Mouse (Mus musculus): ENCODE measurements at regions not wholly inside any gene's neighbourhood (a gene's known extent, or its start where the extent isn't known, plus 50 kb on each side); places are given as distances from the start of the nearest gene placed in this dataset.

DNA sequence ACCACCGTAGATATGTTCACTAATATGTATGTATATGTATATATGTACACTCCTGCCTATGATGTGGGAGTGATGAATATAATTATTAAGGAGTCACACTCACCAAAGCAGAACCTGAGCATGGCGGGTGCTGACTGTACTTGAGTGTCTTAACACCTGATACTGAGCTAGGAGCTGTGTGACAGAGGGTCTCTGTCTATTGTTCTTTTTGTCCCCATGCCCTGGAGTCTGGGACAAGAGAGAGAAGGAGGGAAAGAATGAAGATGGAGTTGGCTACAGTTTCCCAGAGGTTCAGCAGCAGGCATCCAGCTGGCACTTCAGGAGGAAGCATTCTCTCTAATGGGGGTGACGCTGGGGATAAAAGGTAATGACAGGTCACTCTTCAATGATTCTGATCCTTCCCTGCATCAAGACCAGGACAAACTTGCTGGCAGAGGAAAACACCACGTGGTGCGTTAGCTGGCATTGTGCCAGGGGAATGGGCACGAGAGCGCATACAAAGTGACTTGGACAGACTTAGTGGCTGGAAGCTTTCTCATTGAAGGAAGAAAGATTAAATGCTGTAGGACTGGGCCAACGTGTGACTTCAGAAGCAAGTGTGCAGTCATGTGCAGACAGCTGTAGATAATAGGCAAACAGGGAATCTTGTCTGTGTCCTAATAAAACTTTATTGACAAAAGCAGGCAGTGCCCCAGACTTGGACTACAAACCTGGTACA lies 141.8 kb upstream of the Mycn start:
- no peak for TF ChIP-seq POLR2A (IDR thresholded peaks at IDR 0.05; ENCODE audit: control insufficient read depth, extremely low read depth, insufficient read depth, low read length, poor library complexity)
- no peak for TF ChIP-seq CTCF (IDR thresholded peaks at IDR 0.05; ENCODE audit: borderline replicate concordance, control insufficient read depth, extremely low read depth, insufficient read depth, low read length, poor library complexity)
- H3K4me1 ChIP-seq (replicated peaks; ENCODE audit: control insufficient read depth, insufficient read depth, low read length) = no peaks in the 10 kb centered on the region
- no peak for DNase-seq
- H3K27me3 ChIP-seq (ENCODE audit: control insufficient read depth, insufficient read depth, low read length) = no peaks in the 10 kb centered on the region
- no peak overlapping the region for H3K4me3 ChIP-seq (ENCODE audit: control insufficient read depth, insufficient read depth, low read length)
- H3K27ac ChIP-seq (ENCODE audit: control insufficient read depth, insufficient read depth, low read length) = no peak overlapping the region
- H3K36me3 ChIP-seq (ENCODE audit: control insufficient read depth, insufficient read depth, low read length) = no peaks in the 10 kb centered on the region
- 76% methylated on average over 8 of the region's 8 CpGs for whole genome bisulfite sequencing

- DNase-seq = no peak
- no peak overlapping the region for H3K27ac ChIP-seq (ENCODE audit: control insufficient read depth, insufficient read depth, low read length)
- H3K36me3 ChIP-seq (ENCODE audit: control insufficient read depth, insufficient read depth, low read length) = no peaks in the 10 kb centered on the region
- H3K4me3 ChIP-seq (ENCODE audit: control insufficient read depth, insufficient read depth, low read length) = no peak overlapping the region
- H3K27me3 ChIP-seq (ENCODE audit: control insufficient read depth, insufficient read depth, low read length) = no peaks in the 10 kb centered on the region
- 94% methylated on average over 5 of the region's 5 CpGs for WGBS
- no peaks in the 10 kb centered on the region for H3K4me1 ChIP-seq (replicated peaks; ENCODE audit: control insufficient read depth, insufficient read depth, low read length)
- TF ChIP-seq CTCF (IDR thresholded peaks at IDR 0.05; ENCODE audit: borderline replicate concordance, control insufficient read depth, extremely low read depth, insufficient read depth, low read length, poor library complexity) = no peak
Observed at GRCm38 (mm10) chr12:13080791-13081190, 139.1 kb upstream of the Mycn start.

DNA sequence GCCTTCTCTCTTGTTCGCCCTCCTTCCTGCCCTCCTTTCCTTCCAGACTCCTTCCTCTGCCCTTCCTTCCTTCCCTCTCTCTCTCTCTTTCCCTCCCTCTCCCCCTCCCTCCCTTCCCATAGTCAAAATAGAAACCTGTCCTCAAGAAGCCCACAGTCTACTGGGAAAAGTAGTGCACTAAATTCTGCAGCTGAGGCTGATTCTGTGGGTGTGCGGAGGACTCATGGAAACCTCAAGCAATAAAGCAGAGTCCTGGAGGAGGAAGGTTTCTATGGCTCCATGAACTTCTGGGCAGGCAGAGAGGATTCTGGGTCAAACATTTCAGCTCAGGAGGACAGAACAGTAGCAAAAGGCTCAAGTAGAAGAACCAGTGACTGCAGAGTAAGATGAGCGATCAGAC lies 138.1 kb upstream of the Mycn start:
- no peak for TF ChIP-seq CTCF (IDR thresholded peaks at IDR 0.05; ENCODE audit: borderline replicate concordance, control insufficient read depth, extremely low read depth, insufficient read depth, low read length, poor library complexity)
- TF ChIP-seq POLR2A (IDR thresholded peaks at IDR 0.05; ENCODE audit: control insufficient read depth, extremely low read depth, insufficient read depth, low read length, poor library complexity) = no peak
- no peak overlapping the region for H3K27ac ChIP-seq (ENCODE audit: control insufficient read depth, insufficient read depth, low read length)
- H3K4me3 ChIP-seq (ENCODE audit: control insufficient read depth, insufficient read depth, low read length) = no peak overlapping the region
- H3K27me3 ChIP-seq (ENCODE audit: control insufficient read depth, insufficient read depth, low read length) = no peaks in the 10 kb centered on the region
- H3K4me1 ChIP-seq (replicated peaks; ENCODE audit: control insufficient read depth, insufficient read depth, low read length) = no peaks in the 10 kb centered on the region
- 96% methylated on average over 3 of the region's 3 CpGs for WGBS
- no peaks in the 10 kb centered on the region for H3K36me3 ChIP-seq (ENCODE audit: control insufficient read depth, insufficient read depth, low read length)
- no peak for DNase-seq

- 92% methylated on average over 4 of the region's 4 CpGs for WGBS
- no peak overlapping the region for H3K4me3 ChIP-seq (ENCODE audit: control insufficient read depth, insufficient read depth, low read length)
- H3K36me3 ChIP-seq (ENCODE audit: control insufficient read depth, insufficient read depth, low read length) = no peaks in the 10 kb centered on the region
- no peak for TF ChIP-seq CTCF (IDR thresholded peaks at IDR 0.05; ENCODE audit: borderline replicate concordance, control insufficient read depth, extremely low read depth, insufficient read depth, low read length, poor library complexity)
- TF ChIP-seq POLR2A (IDR thresholded peaks at IDR 0.05; ENCODE audit: control insufficient read depth, extremely low read depth, insufficient read depth, low read length, poor library complexity) = no peak
- H3K27ac ChIP-seq (ENCODE audit: control insufficient read depth, insufficient read depth, low read length) = no peak overlapping the region
- H3K27me3 ChIP-seq (ENCODE audit: control insufficient read depth, insufficient read depth, low read length) = no peaks in the 10 kb centered on the region
- no peaks in the 10 kb centered on the region for H3K4me1 ChIP-seq (replicated peaks; ENCODE audit: control insufficient read depth, insufficient read depth, low read length)
- no peak for DNase-seq
Observed at GRCm38 (mm10) chr12:13077689-13078088, 136.0 kb upstream of the Mycn start.

GRCm38 (mm10) chr12:13076699-13077287 lies 135.1 kb upstream of the Mycn start:
- no peak overlapping the region for H3K27ac ChIP-seq (ENCODE audit: control insufficient read depth, insufficient read depth, low read length)
- H3K4me1 ChIP-seq (replicated peaks; ENCODE audit: control insufficient read depth, insufficient read depth, low read length) = no peaks in the 10 kb centered on the region
- H3K36me3 ChIP-seq (ENCODE audit: control insufficient read depth, insufficient read depth, low read length) = no peaks in the 10 kb centered on the region
- no peaks in the 10 kb centered on the region for H3K27me3 ChIP-seq (ENCODE audit: control insufficient read depth, insufficient read depth, low read length)
- no peak overlapping the region for H3K4me3 ChIP-seq (ENCODE audit: control insufficient read depth, insufficient read depth, low read length)
- no peak for DNase-seq
- no peak for TF ChIP-seq POLR2A (IDR thresholded peaks at IDR 0.05; ENCODE audit: control insufficient read depth, extremely low read depth, insufficient read depth, low read length, poor library complexity)
- TF ChIP-seq CTCF (IDR thresholded peaks at IDR 0.05; ENCODE audit: borderline replicate concordance, control insufficient read depth, extremely low read depth, insufficient read depth, low read length, poor library complexity) = no peak
- 72% methylated on average over 3 of the region's 3 CpGs for WGBS

DNA sequence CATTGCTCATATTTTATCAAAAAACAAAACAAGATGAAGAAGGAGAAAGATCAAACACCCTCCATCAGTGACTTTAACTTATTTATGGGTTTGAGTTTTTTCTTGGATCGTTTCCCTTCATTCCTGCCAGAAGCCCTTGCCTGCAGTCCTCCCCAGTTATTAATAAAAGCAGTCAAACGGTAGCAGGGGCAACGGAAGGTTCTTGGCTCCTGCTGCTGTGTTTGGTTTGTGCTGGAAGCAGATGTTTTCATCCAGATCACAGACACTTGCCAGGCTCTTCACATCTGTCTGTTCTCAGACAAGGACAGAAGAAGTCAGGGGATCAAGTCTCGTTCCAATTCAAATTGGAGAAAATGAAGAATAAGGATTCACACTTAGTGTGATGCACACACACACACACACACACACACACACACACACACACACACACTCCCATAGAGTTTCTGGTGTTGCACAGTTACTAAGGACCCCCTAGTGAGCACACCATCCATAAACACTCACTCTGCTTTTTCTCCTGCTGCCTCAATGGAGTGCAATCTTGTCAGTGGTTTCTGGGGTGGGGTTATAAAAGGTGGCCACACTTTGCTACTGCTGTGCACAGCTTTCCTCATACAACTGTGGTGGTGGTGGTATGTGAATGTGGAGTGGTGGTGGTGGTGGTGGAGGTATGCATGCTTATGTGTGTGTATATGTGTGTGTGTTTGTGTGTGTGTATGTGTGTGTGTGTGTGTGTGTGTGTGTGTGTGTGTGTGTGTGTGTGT lies 131.6 kb upstream of the Mycn start:
- no peak overlapping the region for H3K4me3 ChIP-seq (ENCODE audit: control insufficient read depth, insufficient read depth, low read length)
- H3K27me3 ChIP-seq (ENCODE audit: control insufficient read depth, insufficient read depth, low read length) = no peaks in the 10 kb centered on the region
- TF ChIP-seq POLR2A (IDR thresholded peaks at IDR 0.05; ENCODE audit: control insufficient read depth, extremely low read depth, insufficient read depth, low read length, poor library complexity) (no peak), CTCF (IDR thresholded peaks at IDR 0.05; ENCODE audit: borderline replicate concordance, control insufficient read depth, extremely low read depth, insufficient read depth, low read length, poor library complexity) (no peak)
- no peak overlapping the region for H3K27ac ChIP-seq (ENCODE audit: control insufficient read depth, insufficient read depth, low read length)
- H3K4me1 ChIP-seq (replicated peaks; ENCODE audit: control insufficient read depth, insufficient read depth, low read length) = no peaks in the 10 kb centered on the region
- WGBS = 89% methylated on average over 4 of the region's 4 CpGs
- H3K36me3 ChIP-seq (ENCODE audit: control insufficient read depth, insufficient read depth, low read length) = no peaks in the 10 kb centered on the region
- DNase-seq = no peak
